Mouse (Mus musculus) c-Kit-positive CD71-negative TER-119-negative erythroid progenitor cells, embryonic 14.5 days (primary cell): ENCODE measurements around the gene Gm5148.

Experiments used
- DNase-seq: peaks from one replicate; pipeline ENCODE4 v3.0.0-alpha.2; 2013; ENCODE audit warnings: low read depth

The Gm5148 gene

DNA sequence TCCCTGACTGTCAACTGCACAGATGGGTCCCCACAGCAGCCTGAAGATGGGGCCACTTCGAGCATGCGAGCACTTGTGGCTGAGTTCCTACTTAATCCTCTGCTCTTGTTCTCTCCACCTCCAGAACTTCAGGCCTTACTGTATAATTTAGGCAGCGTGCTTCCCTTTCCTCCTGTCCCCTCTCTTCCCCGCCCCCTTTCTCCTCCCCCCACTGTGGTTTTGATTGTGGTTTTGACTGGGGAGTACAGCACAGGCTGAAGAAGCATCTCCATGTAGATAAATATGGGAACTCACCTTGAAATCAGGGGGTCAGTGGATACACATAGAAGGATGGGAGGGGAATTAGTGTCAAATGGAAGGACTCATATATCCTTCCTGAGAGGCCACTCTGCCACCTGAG lies 31.3 kb downstream of the Gm5148 start:
- DNase-seq, result no peak

DNA sequence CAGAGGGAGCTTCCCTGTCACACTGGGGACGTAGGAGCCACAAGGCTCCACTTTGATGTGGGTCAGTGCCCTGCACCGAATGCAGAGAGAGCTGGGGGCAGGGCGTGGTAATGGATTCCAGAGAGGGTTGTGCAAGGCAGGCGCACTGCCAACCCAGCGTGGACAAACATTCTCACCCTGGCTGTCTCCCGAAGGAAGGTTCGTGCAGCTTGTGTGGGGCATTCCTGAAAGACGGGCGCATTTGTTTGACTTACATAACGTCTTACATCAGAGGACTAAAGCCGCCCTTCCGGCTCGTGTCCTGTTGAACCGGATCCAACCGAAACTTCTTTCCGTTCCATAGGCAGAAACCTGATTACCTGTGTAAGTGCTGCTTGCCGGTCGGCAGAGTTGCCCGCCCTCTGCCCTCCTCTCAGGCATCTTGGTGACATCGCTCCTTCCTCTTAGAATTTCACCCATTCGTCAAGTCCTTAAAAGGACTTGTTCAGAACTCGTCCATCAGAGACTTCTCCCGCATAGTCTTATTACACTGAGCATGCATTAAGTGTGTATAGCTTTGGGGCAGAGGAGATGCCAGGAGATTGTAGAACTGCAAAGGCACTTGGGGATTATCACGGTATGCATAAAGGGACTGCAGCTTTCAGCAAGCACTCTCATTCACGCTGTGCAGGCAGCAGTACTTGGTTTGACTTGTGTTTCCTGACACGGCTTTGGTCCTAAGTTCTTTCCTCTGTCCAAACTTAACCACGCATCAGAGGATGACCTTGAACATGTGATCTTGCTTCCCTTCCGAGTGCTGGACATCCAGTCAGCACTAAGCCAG lies 36.9 kb downstream of the Gm5148 start:
- DNase-seq, result no peak

DNA sequence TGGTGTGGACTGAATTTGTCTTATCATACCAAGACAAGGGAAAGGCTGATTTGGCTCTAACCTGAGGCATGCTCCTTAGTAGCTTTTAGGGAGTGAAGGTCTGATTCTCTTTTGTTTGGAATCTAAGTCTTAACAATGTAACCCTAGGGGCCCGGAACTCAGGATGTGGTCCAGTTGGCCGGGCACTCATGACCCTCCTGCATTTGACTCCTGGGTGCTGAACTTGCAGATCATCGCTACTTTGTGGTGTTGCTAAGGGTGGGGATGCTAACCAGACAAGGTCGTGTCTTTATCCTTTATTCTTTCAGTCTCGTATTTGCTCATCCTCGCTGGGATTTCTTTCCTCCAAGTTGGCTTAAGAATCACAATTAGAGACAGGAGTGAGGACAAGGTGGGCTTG lies 37.5 kb downstream of the Gm5148 start:
- DNase-seq, result no peak

DNA sequence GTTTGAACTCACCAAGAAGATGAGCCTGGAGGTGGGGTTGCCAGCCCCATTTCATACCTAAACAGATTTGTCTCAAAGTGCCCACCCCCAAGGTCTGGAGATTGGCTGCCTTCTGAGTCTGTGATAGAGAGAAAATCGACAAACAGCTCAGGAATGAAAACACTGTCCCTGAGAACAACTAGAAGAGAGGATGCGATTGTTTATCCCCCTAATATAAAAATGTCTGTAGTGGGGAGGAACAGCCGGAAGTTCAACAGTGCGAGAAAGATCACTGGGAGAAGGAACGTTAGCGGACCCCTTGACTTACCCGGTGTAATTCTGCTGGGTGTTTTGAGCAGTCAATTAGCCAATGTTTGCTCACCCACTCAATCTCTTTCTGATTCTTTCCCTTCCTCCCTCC lies 38.1 kb downstream of the Gm5148 start:
- no peak for DNase-seq

DNA sequence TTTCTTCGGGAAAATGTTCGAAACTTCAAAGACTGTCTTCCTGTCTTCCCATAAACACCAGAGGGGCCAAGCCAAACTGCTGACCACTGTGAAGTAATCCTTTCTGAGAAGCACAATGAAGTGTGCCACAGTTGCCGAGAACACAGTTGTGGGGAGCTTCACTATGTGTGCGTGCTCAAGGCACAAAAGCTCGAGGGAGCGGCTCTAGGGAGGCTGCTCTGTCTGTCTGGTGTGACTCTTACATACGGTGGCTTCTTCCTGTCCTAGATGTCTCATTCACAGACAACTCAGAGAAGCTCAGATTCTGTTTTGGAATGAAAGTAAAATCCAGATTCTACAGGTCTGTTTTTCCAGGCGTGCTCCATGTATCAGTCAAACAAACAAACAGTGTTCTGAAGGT lies 48.0 kb downstream of the Gm5148 start:
- no peak for DNase-seq

DNA sequence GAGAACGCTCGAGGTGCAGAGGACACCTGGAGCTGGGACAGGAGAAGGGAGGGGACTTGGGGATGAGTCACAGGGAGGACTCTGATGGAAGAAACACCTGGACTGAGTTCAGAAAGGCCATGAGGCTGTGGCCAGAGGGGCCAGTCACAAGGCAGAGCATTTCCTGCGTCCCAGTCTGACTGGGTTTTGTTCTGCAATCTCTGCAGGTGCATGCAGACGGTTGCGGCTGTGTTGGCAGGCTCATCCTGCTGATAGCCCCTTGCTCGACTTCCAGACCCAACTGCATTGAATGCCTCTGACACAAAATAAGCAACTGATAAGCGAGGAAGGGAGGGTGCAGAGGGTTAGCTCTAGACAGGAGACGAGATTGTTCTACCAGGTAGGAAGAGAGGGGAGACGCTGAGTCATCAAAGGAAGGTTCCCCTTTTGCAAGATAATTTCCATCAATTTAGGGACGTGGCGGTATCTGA lies 49.2 kb downstream of the Gm5148 start:
- DNase-seq, result no peak

DNA sequence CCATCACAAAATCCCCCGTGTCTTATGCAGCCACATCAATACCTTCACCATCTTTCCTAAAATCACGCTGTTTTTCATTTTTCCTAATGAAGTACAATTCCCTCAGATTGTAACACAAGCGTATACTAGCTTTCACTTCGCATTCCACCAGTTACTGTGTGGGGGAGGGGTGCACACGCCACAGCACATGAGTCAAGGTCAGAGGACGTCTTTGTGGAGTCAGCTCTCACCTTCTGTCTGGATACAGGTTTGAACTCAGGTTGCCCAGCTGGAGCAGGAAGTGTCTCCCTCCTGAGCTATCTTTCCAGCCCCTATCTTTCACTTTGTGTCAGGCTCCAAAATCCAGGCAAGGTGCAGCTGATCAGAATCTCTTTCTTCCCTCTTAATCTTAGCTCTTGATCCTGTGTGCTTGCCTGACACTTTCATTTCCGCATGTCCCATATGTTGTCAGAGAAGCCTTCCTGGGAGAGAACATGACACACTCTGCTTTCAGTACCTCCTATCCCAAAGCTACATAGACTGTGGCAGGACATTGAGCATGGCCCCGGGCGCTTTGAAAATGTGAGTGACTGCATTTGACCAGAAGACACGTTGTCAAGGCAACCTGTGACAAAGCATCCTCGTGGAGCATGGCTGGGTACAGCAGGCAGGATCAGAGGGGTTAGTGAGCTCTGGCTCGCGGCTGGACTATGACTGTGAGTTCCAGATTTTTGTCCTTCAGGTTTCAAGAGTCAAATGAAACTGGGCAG lies 50.6 kb downstream of the Gm5148 start:
- no peak for DNase-seq

DNA sequence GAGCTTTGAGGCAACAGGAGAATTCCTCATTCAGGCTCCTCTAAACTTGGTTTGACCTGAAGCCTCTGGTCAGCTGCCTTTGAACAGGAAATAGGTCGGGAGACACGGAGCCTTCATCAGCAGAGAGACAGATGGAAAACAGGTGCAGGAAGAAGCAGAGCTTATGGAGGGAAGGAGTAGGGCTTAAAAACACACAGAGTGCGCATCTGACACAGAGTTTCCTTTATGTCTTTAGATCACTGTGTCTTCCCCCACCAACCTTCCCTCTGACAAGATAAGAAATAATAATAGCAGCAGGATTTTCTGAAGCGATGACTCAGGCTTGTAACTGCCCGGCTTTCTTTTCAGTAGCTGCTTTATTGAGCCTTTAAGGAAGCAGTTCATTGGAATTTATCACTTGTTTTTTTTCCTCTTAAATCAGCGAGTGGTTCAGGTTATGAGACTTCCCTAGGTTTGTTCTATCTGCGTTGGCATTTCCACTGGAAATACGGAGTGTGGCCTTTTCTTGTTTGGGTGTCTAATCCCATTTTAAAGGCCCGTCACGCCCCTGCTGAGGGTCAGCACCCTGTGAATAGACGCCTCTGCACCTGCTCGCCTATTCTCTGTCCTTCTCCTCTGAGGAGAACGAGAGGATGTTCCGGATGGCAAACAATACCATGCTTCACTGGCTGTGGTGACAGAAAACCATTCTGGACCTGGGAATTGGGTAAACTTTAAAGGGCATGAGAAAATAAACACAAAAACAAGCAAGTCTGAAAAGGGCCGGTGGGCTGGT lies 51.8 kb downstream of the Gm5148 start:
- DNase-seq, result no peak

DNA sequence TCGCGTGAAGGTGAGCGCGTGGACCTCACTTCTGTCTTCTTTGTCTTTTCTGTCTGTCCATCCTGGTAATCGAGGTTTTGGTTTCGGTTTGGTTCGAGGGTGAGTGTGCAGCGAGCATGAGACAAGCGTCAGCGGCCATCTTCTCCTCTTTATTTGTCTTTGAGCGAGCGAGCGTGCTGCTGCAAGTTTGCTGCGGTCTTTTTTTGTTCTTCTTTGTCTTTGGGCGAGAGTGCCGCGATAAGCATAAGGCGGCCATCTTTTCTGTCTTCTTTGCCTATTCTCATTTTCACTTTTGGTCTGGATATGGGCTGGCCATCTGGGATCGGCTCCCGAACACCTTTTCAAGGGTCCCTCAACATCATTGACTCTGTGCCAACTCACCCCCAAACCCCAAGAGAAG lies 55.2 kb downstream of the Gm5148 start:
- DNase-seq, result no peak

DNA sequence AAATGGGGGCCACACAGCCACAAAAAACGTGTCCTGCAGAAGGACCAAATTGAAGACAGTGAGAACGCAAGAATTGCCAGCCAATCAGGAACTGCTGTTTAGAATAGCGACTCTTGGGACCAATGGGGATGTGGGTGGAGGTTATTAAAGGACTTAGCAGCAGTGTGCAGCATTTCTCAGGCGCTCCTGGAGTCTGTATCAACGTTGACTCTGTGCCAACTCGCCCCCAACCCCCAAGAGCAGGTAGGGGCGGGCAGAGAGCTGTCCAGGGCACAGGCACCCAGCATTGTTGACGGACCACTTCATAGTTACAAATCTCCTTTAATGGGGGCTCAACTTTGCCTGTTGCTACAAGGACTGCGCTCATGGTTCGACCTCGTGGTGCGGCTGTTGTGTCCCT lies 55.6 kb downstream of the Gm5148 start:
- no peak for DNase-seq

DNA sequence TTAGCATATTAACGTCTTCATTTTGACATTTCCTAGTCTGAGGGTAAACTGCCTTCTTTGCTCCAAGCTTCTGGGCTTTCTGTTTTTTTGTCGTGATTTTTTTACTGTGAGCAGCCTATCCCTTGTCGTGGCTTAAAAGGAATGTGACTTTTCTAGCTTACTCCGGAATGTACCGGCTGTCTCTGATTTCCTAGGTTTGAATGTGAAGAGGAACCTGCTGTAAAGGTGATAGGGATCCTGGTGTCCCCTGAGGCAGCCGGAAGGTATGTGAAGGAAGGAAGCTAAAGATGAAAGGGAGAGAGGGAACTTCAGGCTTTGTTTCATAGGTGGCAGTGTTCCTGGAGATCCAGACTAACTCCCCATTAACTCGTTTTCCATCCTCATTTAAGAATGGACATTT lies 56.6 kb downstream of the Gm5148 start:
- DNase-seq, result no peak

DNA sequence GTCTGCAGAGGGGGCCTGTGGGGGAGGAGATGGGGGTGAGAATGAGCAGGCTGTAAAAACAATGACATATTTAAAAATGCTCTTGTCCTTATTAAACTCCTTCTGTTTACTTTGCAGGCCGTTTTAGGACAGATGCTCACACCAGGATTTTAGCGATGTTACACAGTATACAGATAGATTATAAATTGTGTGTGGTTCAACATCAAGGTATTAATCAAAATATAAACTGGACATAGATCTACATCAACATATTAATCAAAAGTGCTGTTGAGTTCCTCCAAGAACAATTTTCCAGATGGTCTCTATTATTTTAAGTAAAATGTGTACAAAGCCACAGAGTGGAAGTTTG lies 57.2 kb downstream of the Gm5148 start:
- no peak for DNase-seq

DNA sequence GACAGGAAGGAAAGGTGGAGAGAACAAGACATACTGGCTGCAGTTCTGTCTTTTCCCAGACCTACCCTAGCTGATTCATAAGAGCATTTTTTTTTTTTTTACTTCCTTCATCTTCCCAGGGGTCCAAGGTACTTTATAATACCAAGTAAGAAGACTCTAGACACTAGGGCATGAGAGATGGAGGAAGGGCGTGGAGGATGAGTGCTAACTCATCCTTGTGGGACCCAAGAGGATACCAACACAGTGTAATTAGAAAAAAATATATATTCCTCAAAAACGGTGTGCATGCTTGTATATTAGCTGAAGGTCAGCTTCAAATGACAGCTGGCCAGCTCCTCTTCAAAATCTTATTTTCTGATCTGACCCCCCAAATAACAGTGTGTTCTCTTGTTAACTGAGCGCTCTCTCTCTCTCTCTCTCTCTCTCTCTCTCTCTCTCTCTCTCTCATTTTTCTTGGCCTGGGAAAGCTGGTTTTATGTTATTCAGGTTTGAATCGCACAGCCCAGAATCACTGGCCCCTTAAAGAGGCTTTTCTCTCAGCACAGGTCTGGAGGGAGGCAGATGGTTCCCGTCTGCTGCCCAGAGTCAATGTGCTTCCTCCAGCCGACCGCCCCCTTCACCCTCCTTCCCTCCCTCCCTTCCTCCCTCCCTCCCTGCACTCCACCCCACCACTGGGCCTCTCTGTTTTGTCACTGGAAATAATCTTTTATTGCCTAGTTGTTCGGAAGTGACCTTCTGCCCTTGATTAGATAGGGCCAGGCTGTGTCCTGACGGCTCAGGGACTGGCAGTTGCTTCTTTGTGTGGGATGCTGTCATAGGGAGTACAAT lies 57.8 kb downstream of the Gm5148 start:
- DNase-seq, result peak; percentile 33
